Mouse (Mus musculus) hindbrain, embryonic 10.5 days (tissue): Measurements from ENCODE around the gene Bcat1. TPM values are rescaled to one million over a fixed set of nuclear protein-coding genes. Genes with fewer than 3 reads are reported as not detected.
"Not testable (repeated sequence)": the region's sequence is repeated elsewhere in the genome, so short reads cannot be mapped to it uniquely, and the experiment has no call there.

Experiments used
- DNase-seq: peaks from one replicate; pipeline ENCODE4 v3.0.0-alpha.2; 2017; ENCODE audit warnings: low spot score
- H3K27ac ChIP-seq: fragments of 300-500 bp; sonication (generic); 2 replicates; pipeline ENCODE4 v1.5.1; 2016; ENCODE audit warnings: mild to moderate bottlenecking, moderate library complexity
- H3K27me3 ChIP-seq: fragments of 300-500 bp; sonication (generic); 2 replicates; pipeline ENCODE4 v1.6.1; 2016; ENCODE audit warnings: mild to moderate bottlenecking; ENCODE audit not compliant: poor library complexity, insufficient read depth, severe bottlenecking
- H3K36me3 ChIP-seq: fragments of 300-500 bp; sonication (generic); 2 replicates; pipeline ENCODE4 v1.6.1; 2016; ENCODE audit warnings: mild to moderate bottlenecking, moderate library complexity
- H3K4me1 ChIP-seq: fragments of 300-500 bp; sonication (generic); replicated peaks from 2 replicates; pipeline ENCODE4 v1.6.1; 2016; ENCODE audit warnings: mild to moderate bottlenecking
- H3K4me3 ChIP-seq: fragments of 300-500 bp; sonication (generic); 2 replicates; pipeline ENCODE4 v1.5.1; 2016; ENCODE audit warnings: mild to moderate bottlenecking, moderate library complexity
- H3K9me3 ChIP-seq: fragments of 300-500 bp; sonication (generic); 2 replicates; pipeline ENCODE4 v1.6.1; 2016; ENCODE audit warnings: mild to moderate bottlenecking, moderate library complexity
- WGBS: fragments of 180-500 bp; shearing (Covaris S2); methylation state at CpG from one replicate; pipeline ENCODE4 v1.1.7; 2016; 5-methylcytosine and 5-hydroxymethylcytosine counted together
- polyA plus RNA-seq: library from polyadenylated mRNA; unstranded; fragments of >200 nt; fragmentation: Nextera tagmentation; extraction: Ambion mirVana; gene quantifications from 2 replicates; pipeline ENCODE4 v1.2.1, GENCODE M21; 2016

Gene Bcat1
- polyA plus RNA-seq, 1 experiment from 2014 or later, result 123 TPM

- no peaks in the 10 kb centered on the region for H3K27me3 ChIP-seq
- H3K27ac ChIP-seq, result no peak overlapping the region
- H3K36me3 ChIP-seq, result no peaks in the 10 kb centered on the region
- no peak for DNase-seq
- H3K9me3 ChIP-seq, result peaks cover 3% of the 10 kb centered on the region; the same call in 1 of the 2 replicates
- no peak overlapping the region for H3K4me3 ChIP-seq
- WGBS, result 71% methylated on average over 2 of the region's 2 CpGs
- peaks cover 13% of the 10 kb centered on the region for H3K4me1 ChIP-seq
These were observed 38.6 kb upstream of the Bcat1 start for GRCm38 (mm10) chr6:145114561-145114960.

DNA sequence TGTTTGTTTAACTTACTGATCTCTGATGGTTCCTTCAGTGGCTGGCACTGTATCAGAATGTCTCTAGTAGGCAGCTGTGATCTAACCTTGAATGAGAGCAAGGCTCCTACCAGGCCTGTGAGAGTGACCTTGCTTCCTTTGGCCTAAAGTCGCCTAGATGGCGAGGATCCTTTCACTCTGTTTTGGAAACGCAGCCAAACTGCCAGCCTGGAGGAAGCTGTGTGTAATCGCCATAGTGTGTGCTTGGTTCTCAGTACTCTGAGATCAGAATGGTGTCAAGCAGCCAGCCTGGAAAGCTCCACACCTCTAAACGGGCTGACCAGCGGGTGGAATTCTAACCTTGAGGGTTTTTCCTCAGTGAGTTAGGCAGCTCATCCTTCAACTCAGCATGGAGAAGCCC lies 36.9 kb upstream of the Bcat1 start:
- WGBS, result 71% methylated on average over 6 of the region's 6 CpGs
- H3K9me3 ChIP-seq, result peaks cover 3% of the 10 kb centered on the region; the same call in 1 of the 2 replicates
- no peak overlapping the region for H3K27ac ChIP-seq
- H3K27me3 ChIP-seq, result no peaks in the 10 kb centered on the region
- DNase-seq, result no peak
- peaks cover 13% of the 10 kb centered on the region for H3K4me1 ChIP-seq
- no peak overlapping the region for H3K4me3 ChIP-seq
- no peaks in the 10 kb centered on the region for H3K36me3 ChIP-seq

DNA sequence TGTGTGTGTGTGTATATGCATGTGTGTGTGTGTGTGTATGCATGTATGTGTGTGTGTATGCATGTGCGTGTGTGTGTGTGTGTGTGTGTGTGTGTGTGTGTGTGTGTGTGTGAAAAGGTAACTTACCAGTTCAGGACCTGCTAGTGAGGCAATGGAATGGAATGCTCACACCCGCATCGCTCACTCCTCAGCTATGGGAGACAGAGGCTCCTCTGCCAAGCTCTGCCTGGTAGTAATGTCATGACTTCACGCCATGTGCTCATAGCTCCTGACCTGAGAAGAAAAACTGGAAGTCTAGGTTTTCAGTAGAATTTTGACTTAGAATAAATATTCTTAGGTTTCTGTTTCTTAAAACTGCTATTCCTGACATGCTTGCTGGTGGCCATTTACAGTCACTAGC lies 34.8 kb upstream of the Bcat1 start:
- DNase-seq, result no peak
- no peak overlapping the region for H3K4me3 ChIP-seq
- no peak overlapping the region for H3K27ac ChIP-seq
- H3K36me3 ChIP-seq, result no peaks in the 10 kb centered on the region
- no peaks in the 10 kb centered on the region for H3K27me3 ChIP-seq
- peaks cover 3% of the 10 kb centered on the region; the same call in 1 of the 2 replicates for H3K9me3 ChIP-seq
- 89% methylated on average over 4 of the region's 4 CpGs for WGBS
- no peaks in the 10 kb centered on the region; the same call in 1 of the 2 replicates for H3K4me1 ChIP-seq

GRCm38 (mm10) chr6:145106163-145106842 lies 30.3 kb upstream of the Bcat1 start:
- Histone ChIP-seq H3K4me1 (no peaks in the 10 kb centered on the region), H3K27me3 (no peaks in the 10 kb centered on the region), H3K4me3 (no peak overlapping the region), H3K27ac (no peak overlapping the region), H3K36me3 (no peaks in the 10 kb centered on the region), H3K9me3 (peaks cover 3% of the 10 kb centered on the region; the same call in 1 of the 2 replicates)
- DNase-seq, result no peak
- WGBS, result 89% methylated on average over 5 of the region's 6 CpGs

DNA sequence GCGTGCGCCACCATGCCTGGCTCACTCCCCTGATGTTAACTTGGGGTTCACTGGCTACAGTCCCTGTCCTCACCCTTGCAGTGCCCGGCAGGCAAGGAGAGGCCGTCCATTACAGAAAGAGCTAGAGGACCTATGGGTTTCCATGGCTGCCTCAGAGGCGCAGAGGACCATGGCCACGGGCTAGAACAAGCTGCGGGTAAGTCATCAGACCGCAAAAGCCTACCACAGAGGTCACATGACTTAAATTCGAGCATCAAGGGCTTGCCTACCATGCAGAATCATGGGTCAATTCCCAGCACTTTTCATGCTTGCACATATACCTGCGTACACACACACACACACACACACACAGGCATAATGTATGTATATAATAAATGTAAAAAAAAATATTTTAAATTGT lies 29.5 kb upstream of the Bcat1 start:
- DNase-seq, result no peak
- Histone ChIP-seq H3K27ac (no peak overlapping the region), H3K27me3 (no peaks in the 10 kb centered on the region), H3K36me3 (no peaks in the 10 kb centered on the region), H3K9me3 (peaks cover 3% of the 10 kb centered on the region; the same call in 1 of the 2 replicates), H3K4me1 (no peaks in the 10 kb centered on the region), H3K4me3 (no peak overlapping the region)
- WGBS, result 91% methylated on average over 10 of the region's 10 CpGs

GRCm38 (mm10) chr6:145104241-145104939 lies 28.4 kb upstream of the Bcat1 start:
- DNase-seq, result no peak
- WGBS, result 85% methylated on average over 10 of the region's 10 CpGs
- H3K27ac ChIP-seq, result no peak overlapping the region
- no peaks in the 10 kb centered on the region for H3K27me3 ChIP-seq
- H3K36me3 ChIP-seq, result no peaks in the 10 kb centered on the region
- no peaks in the 10 kb centered on the region for H3K9me3 ChIP-seq
- no peak overlapping the region for H3K4me3 ChIP-seq
- H3K4me1 ChIP-seq, result no peaks in the 10 kb centered on the region

DNA sequence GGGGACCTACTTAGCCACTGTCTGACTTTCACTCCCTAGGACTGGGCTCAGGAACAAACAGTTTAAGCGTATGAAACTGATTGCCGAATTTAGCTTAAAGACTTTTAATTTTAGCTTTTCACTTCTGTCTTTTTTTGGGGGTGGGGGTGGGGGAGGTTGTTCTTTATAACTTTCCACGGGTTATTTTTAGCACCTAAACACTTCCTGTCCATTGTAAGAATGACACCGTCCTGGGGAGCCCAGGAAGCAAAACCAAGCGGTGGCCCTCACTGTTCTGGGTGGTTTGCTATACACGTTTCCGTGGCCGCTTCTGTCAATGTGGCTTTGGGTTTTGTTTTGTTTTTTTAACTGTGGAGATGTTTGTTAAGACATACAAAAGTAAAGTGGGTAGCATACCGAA lies 24.9 kb upstream of the Bcat1 start:
- Histone ChIP-seq H3K4me1 (no peaks in the 10 kb centered on the region), H3K9me3 (no peaks in the 10 kb centered on the region), H3K4me3 (no peak overlapping the region), H3K27ac (no peak overlapping the region), H3K27me3 (no peaks in the 10 kb centered on the region), H3K36me3 (no peaks in the 10 kb centered on the region)
- no peak for DNase-seq
- 79% methylated on average over 9 of the region's 9 CpGs for WGBS

GRCm38 (mm10) chr6:145094431-145094830 lies 18.4 kb upstream of the Bcat1 start:
- WGBS, result 77% methylated on average over 4 of the region's 4 CpGs
- no peaks in the 10 kb centered on the region for H3K9me3 ChIP-seq
- H3K36me3 ChIP-seq, result no peaks in the 10 kb centered on the region
- no peak for DNase-seq
- no peaks in the 10 kb centered on the region for H3K27me3 ChIP-seq
- no peak overlapping the region for H3K27ac ChIP-seq
- H3K4me1 ChIP-seq, result no peaks in the 10 kb centered on the region
- no peak overlapping the region for H3K4me3 ChIP-seq

- H3K27ac ChIP-seq, DNase-seq, H3K9me3 ChIP-seq, H3K4me3 ChIP-seq, H3K27me3 ChIP-seq, H3K4me1 ChIP-seq, H3K36me3 ChIP-seq: not testable (repeated sequence)
- 56% methylated on average over 7 of the region's 7 CpGs for WGBS
These were observed 17.1 kb upstream of the Bcat1 start for GRCm38 (mm10) chr6:145093038-145093622.

DNA sequence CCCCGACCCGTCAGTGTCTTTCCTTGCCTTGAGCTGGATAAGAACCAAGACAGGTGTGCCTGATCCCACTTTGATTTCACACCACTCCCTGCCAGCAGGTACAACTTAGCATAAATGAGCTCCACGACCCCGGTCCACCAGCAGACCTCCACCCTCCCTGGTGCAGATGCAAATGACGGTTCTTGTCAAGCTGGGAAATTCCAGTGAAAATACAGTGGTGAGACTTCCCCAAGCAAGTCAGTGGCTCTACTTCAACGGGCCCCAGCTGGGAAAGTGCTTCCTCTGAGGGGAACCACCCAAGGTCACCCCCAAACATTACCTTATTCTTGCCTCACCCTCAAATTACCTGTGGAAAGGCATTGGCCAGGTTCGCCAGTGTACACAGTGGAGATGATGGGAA lies 16.0 kb upstream of the Bcat1 start:
- no peaks in the 10 kb centered on the region for H3K4me1 ChIP-seq
- no peak overlapping the region for H3K4me3 ChIP-seq
- H3K36me3 ChIP-seq, result no peaks in the 10 kb centered on the region
- H3K27me3 ChIP-seq, result no peaks in the 10 kb centered on the region
- H3K9me3 ChIP-seq, result no peaks in the 10 kb centered on the region
- no peak for DNase-seq
- no peak overlapping the region for H3K27ac ChIP-seq
- WGBS, result 87% methylated on average over 7 of the region's 7 CpGs

DNA sequence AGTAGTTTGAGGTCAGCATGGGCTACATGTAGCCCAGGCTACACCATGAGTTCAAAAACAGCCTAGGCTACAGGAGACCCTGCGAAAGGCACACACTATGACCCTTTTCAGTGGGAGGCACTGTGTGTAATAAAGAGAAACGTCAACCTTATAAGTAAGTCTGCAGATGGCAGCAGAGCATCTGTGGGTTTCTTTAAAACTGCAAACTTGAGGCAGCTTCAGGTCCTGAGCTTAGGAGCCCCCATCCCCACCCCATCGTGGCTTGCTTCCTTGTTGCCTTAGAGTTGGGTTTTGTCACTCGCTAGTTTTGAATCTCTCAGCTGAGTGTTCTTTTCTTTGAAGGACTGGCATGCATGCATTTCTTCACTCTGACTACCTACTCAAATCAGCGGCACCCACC lies 14.9 kb upstream of the Bcat1 start:
- Histone ChIP-seq H3K4me3 (no peak overlapping the region), H3K27me3 (no peaks in the 10 kb centered on the region), H3K4me1 (no peaks in the 10 kb centered on the region), H3K9me3 (no peaks in the 10 kb centered on the region), H3K36me3 (no peaks in the 10 kb centered on the region), H3K27ac (no peak overlapping the region)
- 76% methylated on average over 5 of the region's 5 CpGs for WGBS
- DNase-seq, result no peak

DNA sequence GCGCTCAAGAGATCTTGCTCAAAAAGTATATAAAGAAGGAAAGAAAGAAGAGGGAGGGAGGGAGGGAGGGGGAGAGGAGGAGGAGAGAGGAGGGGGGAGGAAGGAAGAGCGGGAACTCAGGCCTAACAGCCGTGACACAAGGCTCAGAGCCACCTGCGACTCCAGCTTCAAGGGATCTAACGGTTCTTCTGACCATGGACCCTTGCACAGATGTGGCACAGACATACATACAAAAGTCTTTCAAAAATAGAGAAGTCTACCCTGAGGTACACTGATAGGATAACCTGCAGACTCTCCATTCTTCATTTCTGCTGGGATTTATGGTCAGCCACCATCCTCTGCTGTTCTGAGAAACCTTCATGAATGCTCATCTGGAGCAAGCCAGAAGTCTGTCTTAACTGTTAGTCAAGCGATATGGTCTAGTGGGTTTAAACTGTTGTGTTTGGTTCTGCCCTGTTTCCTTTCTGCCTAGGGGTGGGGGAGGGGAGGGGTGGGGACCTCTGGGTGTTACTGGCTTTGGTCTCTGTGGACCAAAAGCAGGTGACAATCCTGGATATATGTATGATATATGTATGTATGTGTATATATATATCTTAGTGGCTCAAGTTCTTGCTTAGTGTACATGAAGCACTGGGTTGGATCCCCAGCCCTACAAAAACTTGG lies 14.3 kb upstream of the Bcat1 start:
- H3K9me3 ChIP-seq, result no peaks in the 10 kb centered on the region
- no peak overlapping the region for H3K4me3 ChIP-seq
- no peaks in the 10 kb centered on the region for H3K4me1 ChIP-seq
- WGBS, result 74% methylated on average over 6 of the region's 6 CpGs
- H3K36me3 ChIP-seq, result no peaks in the 10 kb centered on the region
- no peak for DNase-seq
- no peak overlapping the region for H3K27ac ChIP-seq
- no peaks in the 10 kb centered on the region for H3K27me3 ChIP-seq

- Histone ChIP-seq H3K36me3 (no peaks in the 10 kb centered on the region), H3K27ac (no peak overlapping the region), H3K4me3 (no peak overlapping the region), H3K27me3 (no peaks in the 10 kb centered on the region), H3K4me1 (no peaks in the 10 kb centered on the region), H3K9me3 (no peaks in the 10 kb centered on the region)
- 87% methylated on average over 4 of the region's 4 CpGs for WGBS
- DNase-seq, result no peak
These were observed 13.4 kb upstream of the Bcat1 start for GRCm38 (mm10) chr6:145089373-145089772.
